Mouse (Mus musculus): ENCODE results near the gene Sart1. TPM values are rescaled to one million over a fixed set of nuclear protein-coding genes. Genes with fewer than 3 reads are reported as not detected.

Gene Sart1
- total RNA-seq (2021), result 10 to 100 TPM; 28.0 to 39.0 TPM
- long read RNA-seq, experiment 1, full-length matches to known transcripts, result 23 of 32 reads
- long read RNA-seq, experiment 1, partial matches to known transcripts, result 3 of 32 reads
- long read RNA-seq, experiment 1, other reads (novel, unspliced or antisense), result 6 of 32 reads
- long read RNA-seq, experiment 2, full-length matches to known transcripts, result 42 of 53 reads
- long read RNA-seq, experiment 2, partial matches to known transcripts, result 9 of 53 reads
- long read RNA-seq, experiment 2, other reads (novel, unspliced or antisense), result 2 of 53 reads

DNA sequence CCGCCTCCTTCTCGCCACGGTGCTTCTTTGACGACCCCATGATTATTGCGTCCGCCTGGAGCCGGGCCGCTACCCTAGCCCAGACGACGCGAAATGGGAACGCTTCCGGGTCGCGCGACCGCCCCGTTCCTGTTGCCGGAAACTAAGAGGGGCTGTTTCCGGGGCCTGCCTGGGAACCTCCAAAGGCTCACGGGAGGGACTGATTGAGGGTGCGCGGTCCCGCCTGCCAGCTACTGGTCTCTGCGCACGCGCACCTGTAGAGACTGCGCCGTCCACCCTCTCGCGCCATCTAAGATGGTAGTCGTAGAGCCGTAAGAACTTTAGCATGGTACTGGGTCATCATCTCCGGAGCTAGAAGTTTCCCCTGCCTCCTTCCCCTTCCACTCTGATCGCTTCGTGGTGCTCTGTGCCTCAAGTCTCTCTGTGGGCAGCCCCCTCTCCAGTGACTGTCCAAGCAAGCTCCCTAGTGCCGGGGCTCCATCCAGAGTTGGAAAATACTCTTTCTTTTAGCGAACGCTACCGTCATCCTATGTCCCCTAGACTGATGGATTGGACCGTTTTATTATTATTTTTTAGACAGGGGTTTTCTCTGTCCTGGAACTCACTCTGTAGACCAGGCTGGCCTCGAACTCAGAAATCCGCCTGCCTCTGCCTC, at the start of gene Sart1:
Gene Sart1, minus strand, starts transcription at position 116 of the 655 bp plus-strand sequence.
- DNase-seq, result peak; percentile 96
- intact Hi-C loops (cut with DNase I; ENCODE audit: low total_unique reads), result no loop called here

DNA sequence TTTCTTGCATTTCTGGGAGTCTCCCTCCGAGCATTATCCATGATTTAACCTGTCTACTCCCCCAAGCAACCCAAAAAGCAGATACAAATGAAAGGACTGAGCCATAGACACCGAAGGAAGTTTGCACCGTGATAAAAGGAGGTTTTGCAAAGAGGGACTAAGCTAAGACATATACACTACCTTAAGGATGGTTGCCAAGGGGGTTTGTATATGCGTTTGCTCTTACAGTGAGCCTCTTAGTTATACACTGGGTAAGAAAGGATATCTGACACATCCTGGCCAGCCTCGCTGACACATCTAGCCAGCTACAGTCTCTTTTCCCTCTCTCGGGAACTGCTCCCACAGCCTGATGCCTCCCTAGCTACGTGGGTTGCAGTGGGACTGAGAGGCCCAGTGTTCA, 45.4 kb upstream of the Sart1 start:
- DNase-seq, result no peak
- intact Hi-C loops (cut with DNase I; ENCODE audit: low total_unique reads), result no loop called here

DNA sequence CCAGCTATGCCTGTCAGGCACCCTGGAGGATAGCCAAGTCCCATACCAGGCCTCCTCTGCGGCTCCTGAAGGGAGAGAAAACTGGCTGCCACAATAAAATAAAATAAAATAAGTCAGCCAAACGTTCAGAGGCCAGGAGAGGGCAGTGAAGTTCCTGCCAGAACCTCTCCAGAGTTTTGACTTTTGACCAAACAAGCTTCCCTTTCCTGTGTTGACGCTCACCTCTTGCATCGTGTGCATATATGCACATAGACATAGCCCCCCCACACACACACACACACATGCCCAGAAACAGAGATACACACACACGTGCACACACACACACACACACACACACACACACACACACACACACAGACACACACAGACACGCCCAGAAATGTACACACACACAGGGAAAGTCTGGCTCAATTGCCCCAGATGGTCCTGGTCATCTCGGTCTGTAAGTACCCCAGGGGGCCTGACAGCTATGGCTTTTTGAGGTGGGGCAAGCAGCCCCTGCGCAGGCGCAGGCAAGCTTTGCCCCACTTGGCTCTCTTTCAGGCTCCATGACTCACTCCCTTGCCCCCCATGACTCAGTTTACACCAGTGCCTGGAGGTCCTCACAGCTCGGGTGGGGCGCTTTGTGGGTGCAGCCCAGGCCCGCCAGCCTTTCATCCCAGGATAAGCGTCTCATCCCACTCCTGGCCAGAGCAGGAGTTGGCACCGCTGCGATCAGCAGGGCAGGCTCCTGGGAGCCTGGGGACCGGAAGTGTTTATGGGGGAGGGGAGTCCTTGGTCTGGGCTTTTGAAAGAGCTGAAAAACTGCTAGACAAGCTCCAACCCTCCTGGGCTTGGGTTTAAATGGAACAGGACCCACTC, 44.7 kb upstream of the Sart1 start:
- DNase-seq, result peak; percentile 61
- intact Hi-C loops (cut with DNase I; ENCODE audit: low total_unique reads), result no loop called here

DNA sequence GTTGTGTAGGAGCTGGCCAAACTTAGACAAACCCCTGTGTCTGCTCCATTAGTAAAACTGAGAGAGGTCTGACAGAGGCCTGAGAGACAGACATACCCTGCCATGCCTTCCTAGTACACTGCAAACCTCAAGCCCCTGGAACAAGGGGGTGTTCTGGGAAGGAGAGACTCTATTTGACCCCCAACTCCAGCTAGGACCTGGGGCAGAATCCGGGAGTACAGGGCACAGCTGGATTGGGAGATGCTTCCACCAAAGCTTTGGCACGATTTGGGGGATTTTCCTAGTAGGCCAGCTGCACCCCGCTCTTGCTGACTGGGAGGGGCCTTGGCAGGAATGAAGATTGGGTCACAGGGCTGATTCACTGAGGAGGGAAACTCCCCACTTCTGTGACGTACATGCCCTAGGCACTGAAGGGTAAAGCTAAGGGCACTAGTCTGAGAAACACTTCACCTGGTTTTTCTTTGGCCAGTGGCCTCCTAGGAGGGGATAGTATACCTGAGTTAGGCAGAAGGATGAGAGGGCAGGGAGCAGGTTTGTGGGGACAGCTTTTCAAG, 43.5 kb upstream of the Sart1 start:
- DNase-seq, result no peak
- intact Hi-C loops (cut with DNase I; ENCODE audit: low total_unique reads), result no loop called here

DNA sequence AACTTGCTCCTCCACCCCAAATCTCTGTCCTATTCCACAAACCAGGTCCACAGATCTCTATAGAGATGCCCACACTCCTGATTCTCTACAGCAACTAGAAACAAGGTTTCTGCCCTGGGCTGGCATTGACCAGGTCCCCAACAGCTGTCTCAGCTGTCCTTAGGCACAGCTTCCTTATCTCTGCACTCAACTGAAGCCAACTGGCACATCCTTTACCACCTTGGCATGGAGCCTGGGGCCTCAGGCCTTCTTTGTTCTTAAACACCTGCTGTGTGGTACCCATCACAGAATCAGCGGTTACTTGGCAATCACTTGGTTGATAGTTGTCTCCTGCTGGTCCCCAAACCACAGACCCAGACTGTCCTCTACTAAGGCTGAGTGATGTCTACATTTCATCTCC, 41.9 kb upstream of the Sart1 start:
- intact Hi-C loops (cut with DNase I; ENCODE audit: low total_unique reads), result no loop called here
- no peak for DNase-seq

DNA sequence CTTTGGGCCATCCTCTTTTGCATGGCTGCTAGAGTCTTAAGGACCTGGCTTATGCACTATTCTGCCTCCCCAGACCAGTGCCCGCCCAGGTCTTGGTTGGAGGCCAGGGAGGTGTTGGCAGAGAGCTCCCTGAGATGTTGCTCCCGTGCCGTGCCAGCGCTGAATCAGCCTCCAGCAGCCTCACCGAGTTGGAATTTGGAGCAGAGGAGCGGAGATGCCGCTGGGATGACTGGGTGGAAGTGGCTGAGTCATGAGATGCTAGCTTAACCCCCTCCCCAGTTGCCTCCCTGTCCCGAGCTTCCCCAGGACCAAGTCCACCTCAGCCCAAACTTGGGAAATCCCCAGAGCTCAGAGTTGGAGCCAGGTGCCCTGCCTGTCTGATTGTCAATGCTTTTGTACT, 41.3 kb upstream of the Sart1 start:
- DNase-seq, result peak; percentile 84
- intact Hi-C loops (cut with DNase I; ENCODE audit: low total_unique reads), result no loop called here

DNA sequence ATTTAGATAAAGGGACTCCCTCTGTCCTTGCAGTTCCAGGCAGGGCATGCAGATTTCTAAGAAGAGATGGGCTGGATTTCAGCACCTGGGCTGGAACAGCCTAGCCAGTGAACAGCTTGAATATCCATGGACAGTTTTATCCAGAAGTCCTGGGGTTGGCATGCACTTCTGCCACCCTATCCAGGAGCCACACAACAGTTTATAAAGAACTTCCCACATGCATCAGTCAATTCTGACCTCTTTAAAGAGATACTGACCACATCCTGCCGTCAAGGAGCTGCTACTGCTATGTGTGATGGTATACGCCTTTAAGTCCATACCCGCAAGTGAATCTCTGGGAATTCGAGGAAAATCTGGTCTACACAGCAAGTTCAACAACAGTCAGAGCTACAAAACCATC, 40.7 kb upstream of the Sart1 start:
- intact Hi-C loops (cut with DNase I; ENCODE audit: low total_unique reads), result no loop called here
- no peak for DNase-seq

DNA sequence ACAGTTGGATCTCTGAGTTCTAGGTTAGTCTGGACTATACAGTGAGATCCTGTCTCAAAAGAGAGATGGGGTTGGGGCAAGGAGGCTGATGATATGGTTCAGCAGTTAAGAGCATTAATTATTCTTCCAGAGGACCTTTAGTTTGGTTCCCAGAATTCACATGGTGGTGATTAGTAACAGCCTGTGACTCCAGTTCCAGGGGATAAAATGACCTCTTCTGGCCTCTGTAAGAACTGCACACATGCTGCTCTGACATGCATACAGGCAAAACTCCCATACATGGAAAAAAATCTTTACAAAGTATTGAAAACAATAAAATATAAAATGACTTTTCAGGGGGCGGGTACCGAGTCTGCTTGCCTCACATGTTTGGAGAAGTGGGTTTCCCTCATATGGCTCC, 39.6 kb upstream of the Sart1 start:
- no peak for DNase-seq
- intact Hi-C loops (cut with DNase I; ENCODE audit: low total_unique reads), result no loop called here

DNA sequence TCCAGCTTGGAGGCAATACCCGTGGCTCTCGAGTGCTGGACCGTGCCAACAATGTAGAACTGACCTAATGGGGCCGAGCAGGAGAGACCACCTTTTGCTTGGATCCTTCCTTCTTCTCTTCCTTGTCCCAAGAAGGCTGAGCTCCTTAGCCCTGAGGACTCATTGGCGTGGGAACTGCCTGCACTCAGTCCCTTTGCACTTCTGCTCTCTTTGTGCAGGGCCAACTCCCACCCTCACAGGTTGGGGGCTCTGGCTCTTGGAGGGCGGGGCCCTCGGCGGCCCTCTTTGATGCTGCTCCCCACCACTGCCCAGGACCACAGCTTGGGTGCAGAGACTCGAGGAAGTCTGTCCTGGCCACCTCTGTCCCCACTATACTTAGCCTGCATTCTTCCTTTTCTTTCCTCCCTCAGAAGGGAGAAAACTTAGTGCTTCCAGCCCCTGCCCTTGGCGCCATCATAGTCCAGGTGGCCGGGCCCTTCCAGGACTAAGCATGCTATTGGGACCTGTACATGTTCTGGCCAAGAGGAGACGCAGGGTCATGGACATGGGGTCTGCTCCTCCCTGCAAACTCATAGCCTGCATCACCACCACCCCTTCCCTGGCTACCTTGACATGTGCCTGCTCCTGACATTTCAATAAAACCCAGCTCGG, 38.3 kb upstream of the Sart1 start:
- intact Hi-C loops (cut with DNase I; ENCODE audit: low total_unique reads), result no loop called here
- DNase-seq, result no peak

DNA sequence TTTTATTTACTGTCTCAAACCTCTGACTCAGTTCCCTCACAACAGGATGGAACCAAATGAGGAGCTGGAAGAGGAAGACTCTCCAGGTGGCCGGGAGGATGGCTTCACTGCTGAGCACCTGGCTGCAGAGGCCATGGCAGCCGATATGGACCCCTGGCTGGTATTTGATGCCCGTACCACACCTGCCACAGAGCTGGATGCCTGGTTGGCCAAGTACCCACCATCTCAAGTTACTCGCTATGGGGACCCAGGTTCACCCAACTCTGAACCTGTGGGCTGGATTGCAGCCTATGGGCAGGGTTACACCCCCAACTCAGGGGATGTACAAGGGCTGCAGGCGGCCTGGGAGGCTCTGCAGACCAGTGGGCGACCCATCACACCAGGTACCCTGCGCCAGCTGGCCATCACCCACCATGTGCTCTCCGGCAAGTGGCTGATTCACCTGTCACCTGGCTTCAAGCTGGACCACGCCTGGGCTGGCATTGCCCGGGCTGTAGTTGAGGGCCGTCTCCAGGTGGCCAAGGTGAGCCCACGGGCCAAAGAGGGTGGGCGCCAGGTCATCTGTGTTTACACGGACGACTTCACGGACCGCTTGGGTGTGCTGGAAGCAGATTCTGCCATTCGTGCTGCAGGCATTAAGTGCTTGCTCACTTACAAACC, 37.5 kb upstream of the Sart1 start:
- no peak for DNase-seq
- intact Hi-C loops (cut with DNase I; ENCODE audit: low total_unique reads), result no loop called here

DNA sequence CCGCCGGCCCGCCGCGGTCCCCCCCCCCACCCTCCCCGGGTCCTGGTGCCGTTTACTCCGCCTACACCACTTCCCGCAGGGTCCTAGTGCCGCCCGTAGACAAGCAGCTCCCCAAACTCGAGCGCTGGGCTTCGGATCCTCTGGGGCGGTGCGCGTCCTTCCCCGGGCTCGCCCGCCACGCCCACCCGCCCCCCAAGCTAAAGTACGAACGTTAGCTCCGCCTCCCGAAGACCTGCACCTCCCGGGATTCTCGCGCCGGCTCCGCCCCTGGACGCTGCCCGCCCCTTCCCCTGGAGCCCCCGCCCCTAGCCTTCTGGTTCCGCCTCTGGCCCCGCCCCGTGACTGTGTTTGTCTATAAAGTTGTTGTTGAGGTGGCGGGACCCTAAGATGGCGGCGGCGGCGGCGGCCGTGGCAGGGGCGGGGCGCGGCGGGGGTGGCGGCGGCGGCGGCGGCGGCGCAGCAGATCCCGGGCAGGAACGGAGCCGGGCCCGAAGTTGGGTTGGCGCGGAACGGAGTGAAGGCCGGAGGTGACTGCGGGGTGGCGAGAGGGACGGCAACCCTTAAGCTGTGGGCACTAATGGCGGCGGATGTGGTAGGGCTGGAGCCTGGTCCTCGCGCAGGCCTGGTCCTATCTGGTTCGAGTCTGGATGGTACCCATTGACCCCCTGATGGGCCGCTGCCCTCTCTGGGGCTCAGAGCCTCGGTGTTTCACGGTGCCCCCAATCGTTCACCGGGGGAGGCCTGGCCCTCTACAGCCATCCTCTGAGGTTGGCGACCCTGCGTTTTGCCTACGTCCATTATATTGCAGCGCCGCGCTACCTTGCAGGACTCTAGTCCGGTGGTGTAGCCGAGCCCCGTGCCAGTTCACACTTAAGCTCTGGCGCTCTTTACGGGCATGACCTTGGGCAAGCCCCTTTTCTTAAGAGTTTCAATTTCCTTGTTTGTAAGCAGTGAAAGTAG, 36.6 kb upstream of the Sart1 start, which contains the start of the genes Drap1 and AI837181:
Gene Drap1, minus strand, starts transcription at position 198 of the 960 bp plus-strand sequence.
Gene AI837181, plus strand, starts transcription at position 363 of the 960 bp plus-strand sequence.
- intact Hi-C loops (cut with DNase I; ENCODE audit: low total_unique reads), result no loop called here
- peak; percentile 97 for DNase-seq

DNA sequence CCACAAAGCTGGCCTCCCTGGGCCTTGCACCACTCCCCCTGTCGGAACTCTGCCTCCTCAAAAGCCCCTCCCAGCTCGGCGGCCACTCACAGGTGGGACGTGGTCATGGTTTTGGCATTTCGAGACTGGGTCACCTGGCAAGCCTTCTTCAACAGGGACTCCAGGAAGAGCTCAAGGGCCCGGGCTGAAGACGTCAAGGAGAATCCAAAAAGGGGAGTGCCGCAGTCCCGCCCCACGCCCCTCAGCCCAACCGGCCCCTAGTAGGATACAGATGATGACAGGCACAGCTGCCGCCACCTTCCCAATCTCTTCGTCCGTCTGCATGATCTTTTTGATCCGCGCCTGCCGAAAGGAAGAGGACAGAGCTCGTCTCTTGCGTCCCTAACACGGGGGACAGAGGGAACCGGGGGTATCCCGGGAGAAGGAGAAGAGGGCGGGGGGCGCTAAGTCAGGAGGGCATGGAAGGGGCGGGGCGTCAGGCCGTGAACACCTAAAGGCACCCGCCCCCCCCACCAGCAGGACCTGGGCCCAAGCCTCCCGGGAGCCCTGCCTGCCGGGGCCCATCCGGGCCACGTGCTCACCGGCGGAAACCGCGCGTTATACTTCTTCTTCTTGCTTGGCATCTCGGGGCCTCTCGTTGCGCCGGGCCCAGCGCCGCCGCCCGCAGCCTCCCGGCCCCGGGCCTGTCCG, 35.7 kb upstream of the Sart1 start:
- DNase-seq, result peak; percentile 79
- intact Hi-C loops (cut with DNase I; ENCODE audit: low total_unique reads), result no loop called here

DNA sequence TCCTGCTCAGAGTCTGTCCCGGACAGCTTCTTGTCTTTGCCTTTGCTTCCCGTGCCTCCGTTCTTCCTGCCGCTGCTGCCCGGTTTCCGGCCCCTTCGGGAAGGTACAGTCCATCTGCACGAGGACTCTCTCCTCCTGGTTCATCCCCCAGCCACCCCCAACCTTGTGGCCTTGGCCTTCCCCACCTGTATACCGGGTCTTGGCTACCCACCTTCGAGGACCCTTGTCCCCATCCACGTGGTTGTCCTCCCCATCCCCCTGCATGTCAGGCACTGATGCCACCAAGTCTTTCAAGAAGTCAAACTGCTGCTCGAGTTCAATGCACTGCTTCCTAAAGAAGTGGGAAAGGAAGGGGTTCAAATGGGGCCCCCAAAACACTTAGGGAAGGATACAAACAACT, 35.1 kb upstream of the Sart1 start:
- intact Hi-C loops (cut with DNase I; ENCODE audit: low total_unique reads), result no loop called here
- no peak for DNase-seq

DNA sequence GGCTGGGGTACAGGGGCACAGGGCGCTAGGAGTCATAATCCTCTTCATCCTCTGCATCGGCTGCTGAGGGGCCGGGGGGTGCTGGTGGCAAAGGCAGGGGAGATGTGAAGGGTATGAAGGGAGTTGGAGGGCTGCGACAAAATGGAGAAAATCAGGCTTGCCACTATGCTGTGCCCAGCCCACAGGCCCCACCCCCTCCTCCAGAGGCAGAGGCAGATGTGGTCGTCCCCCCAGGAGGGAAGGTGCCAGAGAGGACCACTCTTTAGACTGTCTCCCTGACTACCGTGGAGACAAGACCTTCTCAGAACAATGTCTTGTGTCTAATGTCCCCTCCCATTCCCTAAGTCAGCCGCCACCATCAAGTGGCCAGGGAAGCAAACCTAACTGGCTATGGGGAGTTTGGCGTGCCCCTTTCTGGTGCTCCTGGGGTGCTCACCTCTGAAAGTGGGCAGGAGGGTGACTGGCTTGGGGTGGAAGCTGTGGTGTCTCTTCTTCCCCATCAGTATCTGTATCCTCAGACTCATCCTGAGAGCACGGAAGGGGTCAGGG, 34.5 kb upstream of the Sart1 start:
- intact Hi-C loops (cut with DNase I; ENCODE audit: low total_unique reads), result no loop called here
- no peak for DNase-seq

DNA sequence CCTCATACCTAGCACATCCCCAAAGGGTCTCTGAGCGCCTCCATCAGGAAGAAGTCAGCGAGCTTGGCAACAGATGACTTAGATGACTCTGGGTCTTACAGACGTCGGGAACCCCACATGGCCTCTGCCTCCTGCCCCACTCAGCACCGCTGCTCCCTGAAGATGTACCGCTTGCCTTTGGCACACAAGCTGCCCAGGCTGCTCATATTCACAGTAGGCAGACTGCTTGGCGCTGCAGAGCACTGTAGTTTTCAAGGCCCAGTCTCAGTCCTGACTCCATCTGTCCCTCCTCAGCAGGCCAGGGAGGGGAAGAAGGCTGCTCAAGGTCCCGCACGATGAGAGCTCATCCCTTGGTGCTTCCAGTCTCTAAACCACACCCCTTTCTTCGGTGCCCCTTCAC, 33.8 kb upstream of the Sart1 start:
- no peak for DNase-seq
- intact Hi-C loops (cut with DNase I; ENCODE audit: low total_unique reads), result no loop called here

DNA sequence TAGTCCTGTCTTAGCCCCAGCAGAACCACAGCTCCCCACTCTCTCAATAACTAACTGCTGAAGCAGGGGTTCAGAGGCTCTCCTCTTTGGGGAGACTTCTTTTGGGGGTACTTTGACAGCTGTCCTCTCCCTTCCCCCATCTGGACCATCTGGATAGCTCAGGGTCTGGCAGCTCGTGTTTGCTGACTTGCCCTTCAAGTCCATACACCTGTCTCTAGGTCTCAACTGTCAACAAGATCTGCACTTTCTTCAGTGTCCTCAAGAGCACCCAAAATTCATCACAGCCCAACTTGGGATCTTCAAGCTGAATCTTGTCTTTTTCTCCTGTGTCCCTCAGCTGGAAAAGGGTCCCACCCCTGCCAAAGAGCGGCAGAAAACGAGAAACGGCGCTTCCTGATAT, 33.3 kb upstream of the Sart1 start:
- intact Hi-C loops (cut with DNase I; ENCODE audit: low total_unique reads), result no loop called here
- DNase-seq, result no peak

DNA sequence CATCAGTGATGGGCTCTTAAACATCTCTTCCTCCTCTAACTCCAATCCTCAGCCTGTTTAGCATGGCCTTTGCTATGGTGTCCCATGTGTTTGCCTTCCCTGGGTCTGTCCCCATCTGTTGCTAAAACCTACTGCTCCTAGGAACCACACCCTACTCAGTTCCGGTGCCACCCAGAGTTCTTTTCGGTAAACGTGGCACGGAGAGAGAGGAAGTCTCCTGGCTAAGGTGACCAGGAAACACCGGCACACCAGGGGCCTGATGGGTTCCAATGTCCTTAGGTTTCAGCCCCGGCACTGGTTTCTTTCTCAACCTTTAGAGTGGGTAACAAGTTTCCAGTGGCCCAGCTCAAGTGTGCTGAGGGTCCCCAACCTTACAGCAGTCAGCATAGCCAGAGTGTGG, 32.1 kb upstream of the Sart1 start:
- no peak for DNase-seq
- intact Hi-C loops (cut with DNase I; ENCODE audit: low total_unique reads), result no loop called here

All from gastrocnemius, postnatal 14 days (tissue).